Mouse (Mus musculus): ENCODE results near the gene Zfp839.

Zfp839 gene

DNA sequence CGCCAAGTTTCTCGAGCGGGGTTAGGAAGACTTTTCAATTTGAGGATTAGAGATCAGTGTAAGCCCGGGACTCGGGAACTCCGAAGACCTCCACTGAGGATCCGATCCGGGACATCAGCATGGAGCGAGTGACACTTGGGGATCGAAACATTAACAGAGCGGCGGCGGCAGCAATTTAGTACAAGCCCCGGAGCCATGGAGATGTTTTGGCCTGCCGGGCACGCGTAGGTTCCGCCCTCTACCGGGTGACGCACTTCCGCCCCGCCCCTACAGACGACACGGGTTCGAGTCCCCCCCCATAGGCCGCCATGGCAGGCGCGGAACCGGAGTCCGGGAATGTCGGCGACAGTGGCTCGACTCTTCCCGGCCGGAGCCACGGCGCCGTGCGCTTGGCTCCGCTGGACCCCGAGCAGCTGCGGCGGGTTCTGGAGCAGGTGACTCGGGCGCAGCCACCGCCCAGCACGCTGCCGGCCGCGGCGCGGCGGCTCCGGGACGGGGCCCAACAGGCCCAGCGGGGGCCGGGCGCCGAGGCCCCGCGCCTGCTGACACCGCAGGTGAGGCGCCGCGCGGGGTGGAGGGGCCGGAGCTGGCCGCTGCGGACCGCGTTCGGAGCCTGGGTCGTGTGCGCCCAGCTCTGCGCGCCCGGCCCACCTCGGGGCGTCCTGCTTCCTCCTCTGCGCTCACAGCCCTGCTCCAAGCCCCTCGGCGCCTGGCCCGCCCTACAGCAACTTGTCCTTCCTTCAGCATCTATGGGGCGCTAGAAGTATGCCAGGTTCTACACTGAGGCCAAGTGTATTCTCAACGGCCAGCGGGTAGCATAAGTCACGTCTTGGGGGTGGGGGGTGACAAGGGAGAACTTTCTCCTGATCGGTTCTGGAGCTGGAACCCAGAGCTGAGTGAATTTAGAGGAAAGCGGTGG is at the start of gene Zfp839:
Gene Zfp839 (plus strand): TSS at position 244 of the 919 bp plus-strand sequence.
- peak; percentile 51 for DNase-seq (ENCODE audit: low read depth, low spot score)

DNA sequence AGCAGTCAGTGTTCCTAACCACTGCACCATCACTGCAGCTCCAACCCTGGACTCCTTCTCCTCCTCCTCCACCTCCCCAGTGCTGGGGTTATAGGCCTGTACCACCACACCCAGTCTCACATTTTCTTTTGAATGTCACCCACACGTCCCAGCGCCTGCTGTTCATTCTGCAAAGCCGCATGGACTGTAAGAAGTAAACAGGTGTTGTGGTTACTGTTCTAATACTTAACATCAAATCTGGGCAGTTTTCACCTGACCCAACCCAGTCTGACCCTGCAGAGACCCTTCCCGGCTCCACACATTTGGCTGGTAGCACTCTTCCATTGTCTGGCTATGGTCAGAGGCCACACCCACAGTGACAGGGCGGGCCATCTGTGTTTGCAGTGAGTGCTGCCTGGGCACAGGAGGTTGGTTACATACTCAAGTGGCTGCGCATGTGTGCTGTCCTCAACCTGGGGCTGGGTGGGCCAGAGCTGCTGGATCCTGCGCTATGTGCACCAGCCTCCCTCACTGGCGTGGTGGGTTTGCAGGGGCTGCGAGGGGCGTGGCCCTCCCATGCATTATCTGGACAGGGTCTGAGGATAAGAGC is 48.1 kb upstream of the Zfp839 start:
- no peak for DNase-seq (ENCODE audit: low read depth, low spot score)

DNA sequence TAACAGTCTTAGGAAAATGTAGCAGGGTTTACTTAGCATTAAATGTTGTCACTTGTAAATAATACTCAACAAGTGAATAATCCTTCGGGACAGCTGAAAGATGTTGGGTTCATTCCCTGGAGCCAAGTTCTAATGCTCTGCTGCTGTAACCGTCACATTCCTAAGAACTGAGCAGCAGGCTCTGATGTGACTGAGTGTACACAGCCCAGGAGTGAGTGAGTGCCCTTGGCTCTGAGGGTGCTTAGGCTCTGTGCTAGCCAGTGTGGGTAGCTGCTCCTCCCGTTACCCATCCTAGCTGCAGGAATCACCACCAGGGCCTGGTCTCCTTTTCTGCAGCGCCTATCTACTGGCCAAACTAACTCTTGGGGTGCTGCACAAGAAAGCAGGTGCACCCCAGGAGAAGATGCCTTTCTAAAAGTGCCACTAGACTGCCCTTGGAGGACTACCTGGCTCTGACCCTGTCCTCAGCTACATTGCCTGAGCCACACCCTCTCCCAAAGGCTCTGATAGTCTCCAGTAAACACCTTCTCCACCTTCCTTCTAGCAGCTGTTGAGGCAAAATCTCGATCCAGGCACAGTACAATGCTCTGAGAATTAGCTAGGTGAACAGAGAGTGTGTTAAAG is 47.3 kb upstream of the Zfp839 start:
- no peak for DNase-seq (ENCODE audit: low read depth, low spot score)

DNA sequence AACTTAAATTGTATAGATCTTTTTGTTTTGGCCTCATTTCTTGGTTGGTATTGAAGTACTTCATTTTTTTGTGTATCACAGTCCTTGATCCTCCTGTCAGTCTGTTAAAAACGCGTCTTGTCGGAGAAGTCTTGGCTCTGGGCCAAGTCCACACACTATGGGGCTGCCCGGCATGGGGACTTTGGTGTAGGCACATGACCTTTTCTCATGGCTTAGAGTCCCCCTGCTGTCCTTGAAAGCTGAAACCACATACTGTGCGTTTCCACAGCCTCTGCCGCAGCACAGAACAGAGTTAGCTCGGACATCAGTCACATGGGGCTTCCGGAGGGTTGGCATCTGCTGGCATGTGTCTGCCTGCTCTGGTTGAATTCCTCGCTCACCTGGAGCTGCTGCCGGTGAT is 45.8 kb upstream of the Zfp839 start:
- peak; percentile 20 for DNase-seq (ENCODE audit: low read depth, low spot score)

DNA sequence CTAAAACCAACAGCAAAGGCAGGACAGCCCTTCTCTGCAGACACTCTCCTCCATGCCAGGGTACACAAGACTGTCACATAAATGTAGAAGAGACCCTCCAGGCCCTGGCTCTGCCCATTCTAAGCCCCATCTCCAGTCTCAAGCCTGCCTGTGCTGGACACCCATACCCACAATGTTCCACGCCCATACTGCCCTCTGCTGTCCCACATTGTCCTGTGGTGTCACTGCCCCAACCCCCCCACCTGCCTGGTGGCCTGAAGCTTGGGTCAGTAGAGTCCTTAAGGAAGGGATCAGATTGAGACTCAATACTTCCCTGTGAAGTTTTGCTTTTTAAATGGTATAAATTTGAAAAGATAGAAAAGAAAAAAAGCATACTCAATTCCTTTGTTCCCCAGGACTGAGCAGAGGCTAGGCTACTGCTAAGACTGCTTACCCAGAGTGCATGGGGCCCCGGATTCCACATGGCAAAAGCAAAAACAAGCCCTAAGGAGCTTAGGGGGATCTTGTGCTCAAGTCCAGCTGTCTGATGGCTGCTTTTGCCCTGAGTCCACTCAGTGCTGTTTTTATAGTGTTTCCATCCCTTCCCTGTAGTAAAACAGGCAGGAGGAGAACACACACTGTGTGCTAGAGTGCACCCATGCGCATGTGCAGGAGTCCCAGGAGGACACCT is 43.6 kb upstream of the Zfp839 start:
- DNase-seq (ENCODE audit: low read depth, low spot score) = peak; percentile 71

DNA sequence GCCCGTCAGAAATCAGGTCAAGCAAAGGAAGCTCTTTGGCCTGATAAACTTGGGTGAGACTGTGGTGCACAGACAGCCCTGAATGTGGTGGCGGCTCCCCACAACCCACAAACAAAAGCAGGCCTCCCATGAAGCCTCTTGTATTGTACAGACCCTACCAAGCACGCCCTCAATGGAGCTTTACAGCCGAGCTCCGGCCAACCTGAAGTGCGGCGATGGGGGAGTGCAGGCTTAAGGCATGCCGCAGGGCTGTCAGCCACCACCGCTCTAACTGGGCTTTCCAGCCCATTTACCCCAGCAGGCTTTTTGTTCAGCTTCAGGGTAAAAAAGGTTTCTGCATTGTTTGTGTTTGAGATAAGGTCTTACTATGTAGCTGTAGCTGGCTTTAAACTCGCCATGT is 41.6 kb upstream of the Zfp839 start:
- DNase-seq (ENCODE audit: low read depth, low spot score) = no peak

DNA sequence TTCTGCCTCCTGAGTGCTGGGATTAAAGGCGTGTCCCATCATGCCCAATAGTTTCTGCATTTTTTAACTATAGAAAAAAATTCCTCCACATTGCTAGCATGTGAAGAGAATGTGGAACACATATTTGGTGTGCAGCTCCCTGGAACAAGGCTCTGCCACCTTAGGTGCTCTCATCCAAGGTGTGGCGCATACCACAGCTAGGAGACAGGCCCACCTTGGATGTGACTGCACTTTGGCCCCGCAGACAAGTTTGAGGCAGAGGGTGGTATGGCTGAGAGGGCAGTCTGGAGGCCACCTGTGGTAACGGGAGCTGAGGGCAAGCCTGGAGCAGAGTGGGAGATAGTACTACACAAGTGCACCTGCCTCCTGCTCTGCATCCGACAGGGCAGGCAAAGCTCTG is 41.2 kb upstream of the Zfp839 start:
- DNase-seq (ENCODE audit: low read depth, low spot score) = no peak

DNA sequence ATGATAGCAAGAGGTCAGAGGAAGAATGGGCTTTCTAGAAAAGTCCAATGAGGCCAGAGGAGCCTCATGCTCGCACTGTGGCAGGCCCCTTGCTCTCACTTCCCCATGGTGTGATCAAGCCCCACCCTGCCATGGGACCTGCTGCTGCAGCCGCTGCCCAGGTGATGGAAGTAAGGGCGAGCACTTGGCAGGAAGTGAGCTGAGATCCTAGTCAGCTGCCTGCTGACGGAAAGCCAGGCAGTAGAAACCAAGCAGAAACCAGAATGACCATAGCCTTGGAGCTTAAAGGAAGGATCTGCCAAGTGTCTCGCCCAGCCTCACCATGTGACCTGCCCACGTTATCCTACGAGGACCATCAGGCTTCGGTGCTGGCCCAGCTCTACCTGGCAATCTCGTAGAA is 36.9 kb upstream of the Zfp839 start:
- no peak for DNase-seq (ENCODE audit: low read depth, low spot score)

DNA sequence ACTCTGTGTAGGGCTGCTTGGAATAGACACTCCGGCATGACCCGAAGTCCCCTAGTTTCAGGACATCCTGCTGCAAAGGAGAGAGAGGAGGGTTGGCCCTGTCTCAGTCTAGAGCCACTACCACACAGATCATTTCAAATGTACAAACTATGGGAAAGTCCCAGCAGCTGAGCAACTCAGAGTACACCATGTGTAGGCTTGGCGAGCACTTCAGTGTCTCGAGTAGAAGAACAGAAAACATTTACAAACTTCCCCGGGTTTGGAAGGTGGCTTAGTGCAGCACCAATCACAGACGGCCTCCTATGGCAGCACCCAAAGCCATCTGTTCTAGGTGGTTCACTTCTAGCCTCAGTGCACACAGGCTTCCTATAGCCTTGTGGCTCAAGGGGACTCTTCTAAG is 36.4 kb upstream of the Zfp839 start:
- DNase-seq (ENCODE audit: low read depth, low spot score) = no peak

DNA sequence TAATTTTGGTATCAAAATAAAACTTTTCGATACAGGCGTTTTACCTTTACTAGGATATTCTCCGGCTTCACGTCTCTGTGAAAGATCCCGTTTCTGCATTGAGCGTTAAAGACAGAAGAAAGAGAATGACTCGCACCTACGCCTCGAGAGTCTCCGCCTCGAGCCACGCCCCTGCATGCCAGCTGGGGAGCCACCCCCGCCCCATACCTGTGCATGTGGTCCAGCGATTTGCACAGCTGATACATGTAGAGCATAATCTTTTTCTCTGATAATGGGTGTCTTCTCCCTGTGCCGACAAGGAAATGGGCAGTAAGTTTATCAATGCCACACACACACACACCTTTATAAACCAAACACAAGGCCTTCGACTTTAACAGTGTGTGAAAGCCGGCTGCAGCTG is 35.1 kb upstream of the Zfp839 start:
- no peak for DNase-seq (ENCODE audit: low read depth, low spot score)

DNA sequence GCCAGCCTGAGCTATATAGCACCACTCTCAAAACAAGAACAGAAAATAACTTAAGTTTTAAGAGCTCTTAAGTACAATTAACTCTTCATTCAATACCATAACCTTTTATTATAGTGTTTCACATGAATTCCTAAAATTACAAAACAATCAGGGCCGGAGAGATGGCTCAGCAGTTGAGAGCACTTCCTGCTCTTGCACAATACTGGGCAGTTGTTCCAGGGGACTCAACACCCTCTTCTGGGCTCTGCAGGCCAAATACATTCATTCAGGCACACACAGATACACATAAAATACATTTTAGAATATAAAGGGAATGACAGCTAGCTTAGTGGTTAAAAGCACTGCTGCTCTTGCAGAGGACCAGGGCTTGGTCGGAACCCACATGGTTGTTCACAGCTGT is 33.2 kb upstream of the Zfp839 start:
- DNase-seq (ENCODE audit: low read depth, low spot score) = no peak

DNA sequence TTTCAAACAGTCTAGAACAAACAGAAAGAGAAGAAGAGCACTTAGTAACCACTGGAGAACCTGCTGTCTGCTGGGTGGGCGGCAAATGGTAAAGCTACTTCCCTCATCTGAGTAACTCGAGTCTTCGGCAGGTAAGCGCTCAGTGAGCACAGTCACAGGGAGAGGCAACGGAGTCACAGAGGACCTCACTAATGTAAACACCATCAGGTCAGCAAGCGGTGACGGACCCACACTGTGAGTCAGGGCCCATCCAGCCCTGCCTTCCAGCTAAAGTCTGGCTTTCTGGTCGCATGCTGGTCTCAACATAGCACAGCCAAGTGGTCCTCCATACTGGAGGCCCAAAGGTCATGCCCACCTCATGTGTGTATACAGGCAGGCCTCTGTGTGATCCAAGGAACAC is 30.7 kb upstream of the Zfp839 start:
- no peak for DNase-seq (ENCODE audit: low read depth, low spot score)

DNA sequence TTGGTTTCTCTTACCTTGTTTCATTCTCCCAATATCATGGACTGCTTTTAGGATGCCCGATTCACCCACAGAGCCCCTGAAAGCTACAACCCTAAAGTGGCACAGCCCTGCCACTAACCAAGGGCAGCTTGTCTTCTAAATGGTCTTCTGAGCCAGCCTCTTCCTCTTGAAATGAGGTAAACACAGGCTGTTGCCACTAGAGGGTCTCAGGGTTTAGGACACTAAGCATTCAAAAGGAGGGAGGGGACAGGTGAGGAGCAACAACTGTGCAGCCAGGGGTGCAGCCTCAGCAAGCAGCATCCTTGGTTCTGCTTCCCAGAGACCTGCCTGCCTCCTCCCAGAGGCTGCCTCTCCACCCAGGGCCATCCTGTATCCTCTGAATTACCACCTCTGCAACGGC is 28.3 kb upstream of the Zfp839 start:
- DNase-seq (ENCODE audit: low read depth, low spot score) = no peak

DNA sequence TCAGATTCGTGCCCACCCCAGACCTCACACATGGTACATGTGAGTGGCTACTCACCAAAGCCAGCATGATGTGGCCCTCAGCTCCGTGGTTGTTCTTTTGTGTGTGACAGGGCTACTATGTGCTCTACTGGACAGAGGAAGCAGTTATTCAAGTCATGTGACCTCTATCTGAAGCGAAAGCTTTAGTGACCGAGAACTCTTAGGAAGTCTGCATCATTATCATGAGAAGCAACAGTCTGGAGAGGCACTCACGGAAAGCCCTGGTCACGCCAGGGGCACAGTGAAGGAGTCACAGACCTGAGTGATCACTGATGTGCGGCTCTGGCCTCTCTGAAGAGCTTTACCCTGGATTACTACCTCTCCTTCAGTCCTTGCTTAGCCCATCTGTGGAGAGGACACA is 27.7 kb upstream of the Zfp839 start:
- no peak for DNase-seq (ENCODE audit: low read depth, low spot score)

DNA sequence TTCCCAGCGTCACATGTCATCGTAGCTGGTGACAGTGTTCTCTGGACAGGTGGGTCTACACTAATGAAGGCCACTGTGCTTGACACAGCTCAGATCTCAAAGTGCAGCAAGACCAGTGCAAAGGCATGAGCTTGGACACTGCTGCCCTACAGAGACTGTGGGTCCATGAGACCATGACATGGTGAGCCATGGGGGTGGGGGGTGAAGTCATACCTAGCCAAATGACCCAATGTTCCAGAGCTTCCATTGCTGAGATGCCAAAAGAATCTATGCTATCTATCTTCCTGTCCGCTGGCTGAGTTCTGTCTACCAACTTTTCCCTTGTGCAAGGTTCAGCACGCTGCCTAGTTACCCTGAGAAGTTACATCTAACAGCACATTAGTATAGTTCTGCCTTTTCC is 21.1 kb upstream of the Zfp839 start:
- DNase-seq (ENCODE audit: low read depth, low spot score) = no peak

DNA sequence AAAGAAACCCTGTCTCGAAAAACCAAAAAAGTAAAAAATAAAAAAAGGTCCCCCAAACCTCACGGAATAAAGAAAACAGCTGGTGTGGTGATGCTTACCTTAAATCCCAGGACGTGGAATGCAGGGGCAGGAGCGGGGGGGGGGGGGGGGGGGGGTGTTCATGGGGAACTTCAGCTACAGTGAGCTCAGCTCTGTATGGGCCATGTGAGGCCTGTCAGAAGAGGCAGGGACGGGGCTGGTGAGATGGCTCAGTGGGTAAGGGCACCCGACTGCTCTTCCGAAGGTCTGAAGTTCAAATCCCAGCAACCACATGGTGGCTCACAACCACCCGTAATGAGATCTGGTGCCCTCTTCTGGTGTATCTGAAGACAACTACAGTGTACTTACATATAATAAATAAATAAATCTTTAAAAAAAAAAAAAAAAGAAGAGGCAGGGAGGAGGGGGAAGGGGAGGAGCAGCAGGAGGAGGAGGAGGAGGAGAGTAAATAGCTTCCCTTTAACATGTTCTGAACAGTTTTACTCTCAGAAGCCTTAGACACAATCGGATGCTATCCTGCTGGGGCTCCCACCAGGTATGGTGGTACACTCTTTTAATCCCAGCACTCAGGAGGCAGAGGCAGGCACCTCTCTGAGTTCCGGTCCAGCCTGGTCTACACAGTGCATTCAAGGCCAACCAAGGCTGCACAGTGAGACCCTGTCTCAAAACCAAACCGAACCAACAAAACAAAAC is 19.6 kb upstream of the Zfp839 start:
- no peak for DNase-seq (ENCODE audit: low read depth, low spot score)

DNA sequence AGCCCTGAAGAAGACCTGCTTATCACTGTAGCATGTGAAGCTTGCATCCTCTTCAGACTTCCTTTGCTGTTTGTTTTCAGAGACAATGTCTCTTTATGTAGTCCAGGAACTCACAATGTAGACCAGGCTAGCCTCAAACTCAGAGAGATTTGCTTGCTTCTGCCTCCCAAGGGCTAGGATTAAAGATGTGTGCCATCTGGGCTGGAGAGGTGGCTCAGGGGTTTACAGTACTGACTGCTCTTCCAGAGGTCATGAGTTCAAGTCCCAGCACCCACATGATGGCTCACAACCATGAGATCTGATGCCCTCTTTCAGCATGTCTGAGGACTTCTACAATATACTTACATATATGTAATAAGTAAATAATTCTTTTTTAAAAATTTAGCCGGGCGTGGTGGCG is 14.9 kb upstream of the Zfp839 start:
- DNase-seq (ENCODE audit: low read depth, low spot score) = no peak

DNA sequence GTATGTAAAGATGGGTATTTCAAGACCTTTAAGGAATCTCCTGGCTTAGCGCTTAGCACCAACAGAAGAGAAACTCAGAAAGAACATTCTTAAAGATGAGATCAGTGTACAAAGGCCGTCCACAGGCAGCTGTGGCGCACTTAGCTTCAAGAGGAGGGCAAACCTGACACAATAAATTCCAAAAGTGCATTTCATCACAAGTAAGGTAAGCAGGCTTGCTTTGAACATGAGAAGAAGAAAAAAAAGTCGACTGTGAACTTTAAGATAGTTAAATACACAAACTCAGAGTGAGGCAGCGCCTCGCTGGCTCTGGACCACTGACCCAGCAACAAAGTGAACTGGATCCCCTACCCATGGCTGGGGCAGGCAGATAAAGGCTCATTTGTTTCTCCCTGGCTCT is 13.3 kb upstream of the Zfp839 start:
- no peak for DNase-seq (ENCODE audit: low read depth, low spot score)

DNA sequence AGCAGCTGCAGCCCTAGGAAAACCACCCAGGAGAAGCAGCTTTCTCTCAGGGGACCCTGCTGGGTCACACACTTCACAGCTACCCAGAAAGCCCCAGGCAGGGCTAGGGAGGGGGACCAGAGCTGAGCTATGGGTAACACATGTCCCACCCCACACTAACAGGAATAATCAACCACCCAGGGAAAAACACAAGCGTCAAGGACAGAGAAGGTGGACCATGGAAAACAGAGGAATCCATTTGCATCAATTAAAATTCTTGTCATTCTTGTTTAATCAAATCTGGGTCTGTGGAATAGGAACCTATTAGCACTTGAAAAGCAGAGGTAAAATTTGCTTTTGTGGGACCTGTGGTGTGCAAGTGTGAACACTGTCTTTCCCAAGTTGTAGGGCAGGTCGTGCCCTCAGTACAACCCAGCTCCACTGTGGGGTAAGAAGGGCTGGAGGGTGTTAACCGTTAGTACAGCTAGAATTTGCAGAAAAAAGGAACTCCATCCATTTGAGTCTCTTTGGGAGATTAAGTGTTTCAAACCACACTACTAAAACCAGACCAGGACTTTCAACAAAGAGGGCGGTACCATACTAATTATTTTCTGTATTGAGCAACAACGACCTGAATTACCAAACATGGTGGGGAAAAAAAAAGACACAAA is 12.7 kb upstream of the Zfp839 start:
- DNase-seq (ENCODE audit: low read depth, low spot score) = no peak

DNA sequence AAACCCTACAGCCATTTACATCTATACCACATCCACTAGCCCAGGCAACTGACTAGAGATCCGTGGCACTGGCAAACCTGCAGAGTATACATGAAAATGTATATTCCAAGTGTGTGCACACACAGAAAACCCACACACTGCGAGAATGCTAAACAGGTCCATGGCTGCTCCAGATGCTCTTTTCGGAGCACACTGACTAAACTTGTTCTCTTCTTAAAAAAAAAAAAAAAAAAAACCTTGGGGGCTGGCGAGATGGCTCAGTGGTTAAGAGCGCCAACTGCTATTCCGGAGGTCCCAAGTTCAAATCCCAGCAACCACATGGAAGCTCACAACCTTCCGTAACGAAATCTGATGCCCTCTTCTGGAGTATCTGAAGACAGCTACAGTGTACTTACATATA is 12.2 kb upstream of the Zfp839 start:
- no peak for DNase-seq (ENCODE audit: low read depth, low spot score)
